ENCODE assay signal across 14 mouse cellular contexts in the genomic region with DNA sequence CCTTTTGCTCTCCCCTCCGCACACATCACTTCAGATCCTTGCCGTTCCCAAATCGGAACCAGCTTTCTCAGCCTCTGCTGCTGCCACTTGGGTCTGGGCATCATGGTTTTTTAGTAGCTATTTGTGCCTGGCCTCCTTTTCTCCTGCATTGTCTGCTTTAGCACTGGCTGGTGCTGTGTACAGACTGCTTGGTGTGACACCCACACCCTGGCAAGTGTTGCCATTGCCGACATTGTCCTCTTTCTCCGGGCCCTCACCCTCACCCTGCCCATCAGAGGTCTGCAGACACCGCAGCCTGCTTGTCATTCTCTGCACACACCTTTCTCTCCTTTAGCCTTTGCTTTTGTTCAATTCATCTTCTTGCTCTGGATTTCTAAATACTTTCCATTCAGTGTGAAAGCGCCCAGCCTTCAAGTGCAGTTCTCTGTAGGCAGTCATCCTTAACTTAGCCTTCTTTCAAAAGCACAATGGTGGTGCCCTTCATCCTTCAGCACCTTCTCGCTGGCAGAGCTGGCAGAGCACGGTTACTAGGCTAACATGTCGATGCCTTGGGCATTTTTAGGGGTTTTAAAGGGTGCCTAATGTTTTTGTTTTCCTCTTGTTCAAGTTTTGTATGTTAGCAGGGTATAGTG. TPM values are rescaled to one million over a fixed set of nuclear protein-coding genes. Genes with fewer than 3 reads are reported as not detected.
A peak's percentile ranks its signal among the peaks of the same experiment; 100 is the strongest.
DNase-seq lines count a peak whose midpoint lies in the region; ATAC-seq lines count a peak whose summit lies in the region.
"Had no signal": no experiment of that assay in that cellular context is flagged by ENCODE, and none has a peak within 500 bp of the region (broad histone marks: within the 10 kb centered on the region; RNA-seq: fewer than 3 reads in every experiment).

No protein-coding gene starts in this region.

- no peak overlapping the region for H3K4me2 ChIP-seq in hindbrain, embryonic 14.5 days (replicated peaks)
- no peak overlapping the region for H3K4me2 ChIP-seq in hindbrain, embryonic 11.5 days (replicated peaks; ENCODE audit: low read depth, low read length)
- no peak overlapping the region for H3K4me2 ChIP-seq in forebrain, embryonic 16.5 days (ENCODE audit: low read length)
- no peak overlapping the region for H3K4me2 ChIP-seq in midbrain, embryonic 15.5 days
- H3K4me2 ChIP-seq: limb, embryonic 15.5 days had no signal

- no peak overlapping the region for H3K9ac ChIP-seq in hindbrain, embryonic 14.5 days
- no peak overlapping the region for H3K9ac ChIP-seq in hindbrain, embryonic 11.5 days (ENCODE audit: low read depth, low read length)
- H3K9ac ChIP-seq in forebrain, embryonic 16.5 days (replicated peaks; ENCODE audit: low read depth, low read length): no peak overlapping the region
- H3K9ac ChIP-seq in midbrain, embryonic 15.5 days: no peak overlapping the region
- H3K9ac ChIP-seq: limb, embryonic 15.5 days; liver, postnatal 0 days had no signal

- peak; percentile 79; the same call in 1 of the 2 replicates for ATAC-seq in hindbrain, embryonic 14.5 days (ENCODE audit: low FRiP score)
- no peak for ATAC-seq in hindbrain, embryonic 11.5 days (ENCODE audit: low FRiP score)
- ATAC-seq in forebrain, embryonic 16.5 days: peak; percentile 65
- ATAC-seq in midbrain, embryonic 15.5 days (replicated peaks): peak; percentile 77
- ATAC-seq in monocyte, adult 5-6 weeks (replicated peaks; ENCODE audit: insufficient number of reproducible peaks, low FRiP score, low TSS enrichment, poor library complexity, severe bottlenecking): no peak
- ATAC-seq: liver, postnatal 0 days had no signal

- H3K36me3 ChIP-seq in hindbrain, embryonic 14.5 days (replicated peaks; ENCODE audit: control insufficient read depth, insufficient read depth): peaks cover 69% of the 10 kb centered on the region
- no peaks in the 10 kb centered on the region for H3K36me3 ChIP-seq in hindbrain, embryonic 11.5 days (ENCODE audit: control insufficient read depth, insufficient read depth, low read length)
- H3K36me3 ChIP-seq in forebrain, embryonic 16.5 days (ENCODE audit: control insufficient read depth, insufficient read depth): peaks cover 2% of the 10 kb centered on the region
- no peaks in the 10 kb centered on the region; the same call in 1 of the 2 replicates for H3K36me3 ChIP-seq in midbrain, embryonic 15.5 days (replicated peaks)

- H3K4me1 ChIP-seq in hindbrain, embryonic 14.5 days (replicated peaks; ENCODE audit: control insufficient read depth, insufficient read depth, low read length): no peaks in the 10 kb centered on the region
- no peaks in the 10 kb centered on the region for H3K4me1 ChIP-seq in hindbrain, embryonic 11.5 days (replicated peaks; ENCODE audit: control insufficient read depth, insufficient read depth, low read length)
- H3K4me1 ChIP-seq in forebrain, embryonic 16.5 days (replicated peaks; ENCODE audit: control insufficient read depth, insufficient read depth, low read length): no peaks in the 10 kb centered on the region
- H3K4me1 ChIP-seq in midbrain, embryonic 15.5 days: no peaks in the 10 kb centered on the region
- H3K4me1 ChIP-seq: limb, embryonic 15.5 days had no signal

- no peak overlapping the region for H3K4me3 ChIP-seq in hindbrain, embryonic 14.5 days (replicated peaks; ENCODE audit: low read length)
- no peak overlapping the region for H3K4me3 ChIP-seq in hindbrain, embryonic 11.5 days (ENCODE audit: low read depth, low read length)
- no peak overlapping the region for H3K4me3 ChIP-seq in forebrain, embryonic 16.5 days (replicated peaks; ENCODE audit: low read length)
- H3K4me3 ChIP-seq in midbrain, embryonic 15.5 days: no peak overlapping the region
- H3K4me3 ChIP-seq: limb, embryonic 15.5 days had no signal

- 69% methylated on average over 10 of the region's 10 CpGs for WGBS in hindbrain, embryonic 14.5 days
- 91% methylated on average over 10 of the region's 10 CpGs for WGBS in hindbrain, embryonic 11.5 days
- WGBS in forebrain, embryonic 16.5 days: 63% methylated on average over 10 of the region's 10 CpGs
- 69% methylated on average over 10 of the region's 10 CpGs for WGBS in midbrain, embryonic 15.5 days

- H3K27me3 ChIP-seq in hindbrain, embryonic 14.5 days (ENCODE audit: control insufficient read depth, insufficient read depth, low read length): no peaks in the 10 kb centered on the region
- H3K27me3 ChIP-seq in hindbrain, embryonic 11.5 days (ENCODE audit: control insufficient read depth, insufficient read depth, low read length): no peaks in the 10 kb centered on the region
- H3K27me3 ChIP-seq in forebrain, embryonic 16.5 days (replicated peaks; ENCODE audit: control insufficient read depth, insufficient read depth, low read length): no peaks in the 10 kb centered on the region
- H3K27me3 ChIP-seq in midbrain, embryonic 15.5 days (replicated peaks): no peaks in the 10 kb centered on the region
- H3K27me3 ChIP-seq: limb, embryonic 15.5 days had no signal

- H3K27ac ChIP-seq in hindbrain, embryonic 14.5 days: no peak overlapping the region
- no peak overlapping the region for H3K27ac ChIP-seq in hindbrain, embryonic 11.5 days (ENCODE audit: low read depth, low read length)
- no peak overlapping the region for H3K27ac ChIP-seq in forebrain, embryonic 16.5 days (ENCODE audit: low read length)
- H3K27ac ChIP-seq in midbrain, embryonic 15.5 days: 0 out of 2 replicates have a peak overlapping the region, but pooled peaks have one; percentile 5
- H3K27ac ChIP-seq: limb, embryonic 15.5 days had no signal

- no peaks in the 10 kb centered on the region for H3K9me3 ChIP-seq in hindbrain, embryonic 14.5 days (ENCODE audit: control insufficient read depth, low read length)
- H3K9me3 ChIP-seq in hindbrain, embryonic 11.5 days (ENCODE audit: control insufficient read depth, low read length): no peaks in the 10 kb centered on the region
- H3K9me3 ChIP-seq in forebrain, embryonic 16.5 days (ENCODE audit: control insufficient read depth, low read length): no peaks in the 10 kb centered on the region
- no peaks in the 10 kb centered on the region for H3K9me3 ChIP-seq in midbrain, embryonic 15.5 days
- H3K9me3 ChIP-seq: limb, embryonic 15.5 days had no signal

- DNase-seq in hindbrain, embryonic 14.5 days (ENCODE audit: low spot score): no peak
- DNase-seq in hindbrain, embryonic 11.5 days (ENCODE audit: low spot score): no peak
- peak; percentile 18 for DNase-seq in brain, adult 2 months (ENCODE audit: low read depth, low spot score)
- no peak for DNase-seq in adrenal gland, postnatal 36 days
- DNase-seq: adrenal gland, adult 8-10 months; cerebellum, adult 9-10 months; kidney, adult 9 months; liver, postnatal 0 days; right cerebral cortex, postnatal 4 days; thymus, adult 2 months had no signal

RNA-seq across cellular contexts. Expression of gene Nadk2, which starts 29.5 kb away (rescaled TPM):
- polyA plus RNA-seq in hindbrain, embryonic 14.5 days (2014; fragmentation: Nextera tagmentation; extraction: Ambion mirVana): 37.8 and 38.4 TPM in 2 replicates
- polyA plus RNA-seq in hindbrain, embryonic 11.5 days (2014; fragmentation: Nextera tagmentation; extraction: Ambion mirVana): 32.9 and 38.0 TPM in 2 replicates
- polyA plus RNA-seq in forebrain, embryonic 16.5 days (2015; fragmentation: Nextera tagmentation; extraction: Ambion mirVana): 22.7 and 26.1 TPM in 2 replicates
- polyA plus RNA-seq in midbrain, embryonic 15.5 days (2015; fragmentation: Nextera tagmentation; extraction: Ambion mirVana): 25.7 and 25.8 TPM in 2 replicates
- 29.7 to 32.9 TPM (median 31.5 TPM) in 3 replicates for total RNA-seq in monocyte, adult 5-6 weeks (2017)
- total RNA-seq in adrenal gland, postnatal 36 days (2021): 10 to 100 TPM; 57.9 to 79.4 TPM

RNA-seq across cellular contexts. Expression of gene Lmbrd2, which starts 39.8 kb away (rescaled TPM):
- 7.6 and 8.5 TPM in 2 replicates for polyA plus RNA-seq in hindbrain, embryonic 14.5 days (2014; fragmentation: Nextera tagmentation; extraction: Ambion mirVana)
- polyA plus RNA-seq in hindbrain, embryonic 11.5 days (2014; fragmentation: Nextera tagmentation; extraction: Ambion mirVana): 4.6 and 8.7 TPM in 2 replicates
- 4.2 and 4.5 TPM in 2 replicates for polyA plus RNA-seq in forebrain, embryonic 16.5 days (2015; fragmentation: Nextera tagmentation; extraction: Ambion mirVana)
- 3.3 and 4.3 TPM in 2 replicates for polyA plus RNA-seq in midbrain, embryonic 15.5 days (2015; fragmentation: Nextera tagmentation; extraction: Ambion mirVana)
- total RNA-seq in monocyte, adult 5-6 weeks (2017): 8.1 to 15.4 TPM (median 10.2 TPM) in 3 replicates
- total RNA-seq in adrenal gland, postnatal 36 days (2021): 10 to 100 TPM; 26.9 to 31.0 TPM

RNA-seq across cellular contexts. Expression of gene Skp2, which starts 54.7 kb away (rescaled TPM):
- 19.7 and 25.7 TPM in 2 replicates for polyA plus RNA-seq in hindbrain, embryonic 14.5 days (2014; fragmentation: Nextera tagmentation; extraction: Ambion mirVana)
- 95.9 and 105 TPM in 2 replicates for polyA plus RNA-seq in hindbrain, embryonic 11.5 days (2014; fragmentation: Nextera tagmentation; extraction: Ambion mirVana)
- 35.0 and 41.2 TPM in 2 replicates for polyA plus RNA-seq in forebrain, embryonic 16.5 days (2015; fragmentation: Nextera tagmentation; extraction: Ambion mirVana)
- polyA plus RNA-seq in midbrain, embryonic 15.5 days (2015; fragmentation: Nextera tagmentation; extraction: Ambion mirVana): 19.7 and 21.5 TPM in 2 replicates
- 1.8 to 3.9 TPM (median 3.0 TPM) in 3 replicates for total RNA-seq in monocyte, adult 5-6 weeks (2017)
- total RNA-seq in adrenal gland, postnatal 36 days (2021): 1 to 10 TPM; 2.9 to 4.6 TPM

Comparison
In these comparisons a context has a peak if more than half of its experiments do, and no peak if none do; other contexts are left out.
1. ATAC-seq: peak in hindbrain, embryonic 14.5 days (single experiment), forebrain, embryonic 16.5 days (single experiment) and midbrain, embryonic 15.5 days (single experiment); none in hindbrain, embryonic 11.5 days (single experiment) and monocyte, adult 5-6 weeks (single experiment).